Mouse (Mus musculus): ENCODE measurements around the gene Hint2. TPM values are rescaled to one million over a fixed set of nuclear protein-coding genes. Genes with fewer than 3 reads are reported as not detected.

Gene Hint2
- total and polyA plus RNA-seq, 3 experiments = 6.4 to 27.9 (median 17.8) TPM

- Histone ChIP-seq H3K4me1 (ENCODE audit: control insufficient read depth in 1 of 2, insufficient read depth in 2 of 2) (no peaks in the 10 kb centered on the region), H3K4me2 (ENCODE audit: insufficient read depth, low read depth, poor library complexity, severe bottlenecking) (no peak overlapping the region), H3K27me3 (replicated peaks) (peaks cover 90% of the 10 kb centered on the region), H3K9me3 (replicated peaks; ENCODE audit: low read length) (no peaks in the 10 kb centered on the region), H3K36me3 (replicated peaks in 1 of 2; ENCODE audit: control insufficient read depth in 1 of 2, insufficient read depth in 1 of 2, low read length in 1 of 2) (no peaks in the 10 kb centered on the region), H3K79me2 (replicated peaks; ENCODE audit: control insufficient read depth, extremely low read depth, insufficient read depth, poor library complexity, severe bottlenecking) (no peaks in the 10 kb centered on the region), H3K27ac (ENCODE audit: insufficient read depth, low read depth) (no peak overlapping the region), H3K9ac (ENCODE audit: insufficient read depth, low read depth) (no peak overlapping the region), H3K4me3 (replicated peaks in 1 of 3; ENCODE audit: low read depth in 2 of 3, low read length in 2 of 3, poor library complexity in 1 of 3) (no peak overlapping the region)
- TF ChIP-seq EP300 (IDR thresholded peaks at IDR 0.05; ENCODE audit: low read length) (no peak), ZMIZ1 (IDR thresholded peaks at IDR 0.05; ENCODE audit: low read depth, low read length) (no peak), MEF2A (IDR thresholded peaks at IDR 0.05; ENCODE audit: borderline replicate concordance, low read depth, low read length) (no peak), MAZ (IDR thresholded peaks at IDR 0.05; ENCODE audit: low read depth, low read length) (no peak), KAT2A (IDR thresholded peaks at IDR 0.05; ENCODE audit: insufficient replicate concordance, low read length) (no peak), ETS1 (conservative IDR thresholded peaks at IDR 0.05; ENCODE audit: low read depth, low read length) (no peak), JUN (IDR thresholded peaks at IDR 0.05; ENCODE audit: insufficient read depth, low read depth, low read length) (no peak), ZC3H11A (IDR thresholded peaks at IDR 0.05; ENCODE audit: low read depth, low read length) (no peak), TCF12 (IDR thresholded peaks at IDR 0.05; ENCODE audit: low read depth, low read length) (no peak), NRF1 (IDR thresholded peaks at IDR 0.05; ENCODE audit: low read depth, low read length) (no peak), MAFK (IDR thresholded peaks at IDR 0.05; ENCODE audit: insufficient replicate concordance, low read length) (no peak), GABPA (IDR thresholded peaks at IDR 0.05; ENCODE audit: insufficient replicate concordance, low read depth, low read length) (no peak), MAX (IDR thresholded peaks at IDR 0.05; ENCODE audit: low read length) (no peak), ZNF384 (IDR thresholded peaks at IDR 0.05; ENCODE audit: low read depth, low read length) (no peak), SMC3 (IDR thresholded peaks at IDR 0.05; ENCODE audit: low read depth, low read length) (no peak), ZKSCAN1 (IDR thresholded peaks at IDR 0.05; ENCODE audit: borderline replicate concordance, low read depth, low read length) (no peak), USF2 (conservative IDR thresholded peaks at IDR 0.05; ENCODE audit: low read depth, low read length) (no peak), RCOR1 (conservative IDR thresholded peaks at IDR 0.05; ENCODE audit: low read depth, low read length) (no peak)
- no peak for DNase-seq (ENCODE audit: extremely low read depth)
- in situ Hi-C loops (cut with MboI; ENCODE audit: low pct_ligation_motif_present, low pct_unique_long_range_greater_than_20kb, low sequenced_read_pairs) (no loop called here), dilution Hi-C loops (cut with MboI; ENCODE audit: extremely low pct_ligation_motif_present, extremely low pct_unique_long_range_greater_than_20kb, low sequenced_read_pairs) (no loop called here)
Observed at GRCm38 (mm10) chr4:43693806-43694241, 37.6 kb upstream of the Hint2 start.

- no peak for DNase-seq (ENCODE audit: extremely low read depth)
- Histone ChIP-seq H3K79me2 (replicated peaks; ENCODE audit: control insufficient read depth, extremely low read depth, insufficient read depth, poor library complexity, severe bottlenecking) (no peaks in the 10 kb centered on the region), H3K27me3 (replicated peaks) (peaks cover 87% of the 10 kb centered on the region), H3K36me3 (replicated peaks in 1 of 2; ENCODE audit: control insufficient read depth in 1 of 2, insufficient read depth in 1 of 2, low read length in 1 of 2) (no peaks in the 10 kb centered on the region), H3K4me2 (ENCODE audit: insufficient read depth, low read depth, poor library complexity, severe bottlenecking) (no peak overlapping the region), H3K27ac (ENCODE audit: insufficient read depth, low read depth) (no peak overlapping the region), H3K9me3 (replicated peaks; ENCODE audit: low read length) (no peaks in the 10 kb centered on the region), H3K4me3 (replicated peaks in 1 of 3; ENCODE audit: low read depth in 2 of 3, low read length in 2 of 3, poor library complexity in 1 of 3) (no peak overlapping the region), H3K4me1 (ENCODE audit: control insufficient read depth in 1 of 2, insufficient read depth in 2 of 2) (no peaks in the 10 kb centered on the region), H3K9ac (ENCODE audit: insufficient read depth, low read depth) (no peak overlapping the region)
- in situ Hi-C loops (cut with MboI; ENCODE audit: low pct_ligation_motif_present, low pct_unique_long_range_greater_than_20kb, low sequenced_read_pairs) = no loop called here
- dilution Hi-C loops (cut with MboI; ENCODE audit: extremely low pct_ligation_motif_present, extremely low pct_unique_long_range_greater_than_20kb, low sequenced_read_pairs) = no loop called here
- TF ChIP-seq MAFK (IDR thresholded peaks at IDR 0.05; ENCODE audit: insufficient replicate concordance, low read length) (no peak), ZMIZ1 (IDR thresholded peaks at IDR 0.05; ENCODE audit: low read depth, low read length) (no peak), JUN (IDR thresholded peaks at IDR 0.05; ENCODE audit: insufficient read depth, low read depth, low read length) (no peak), MEF2A (IDR thresholded peaks at IDR 0.05; ENCODE audit: borderline replicate concordance, low read depth, low read length) (no peak), TBP (conservative IDR thresholded peaks at IDR 0.05; ENCODE audit: low read depth, low read length) (no peak), MXI1 (IDR thresholded peaks at IDR 0.05; ENCODE audit: low read depth, low read length) (no peak)
Observed at GRCm38 (mm10) chr4:43691026-43691425, 34.8 kb upstream of the Hint2 start.

All from CH12.LX (cell line).